Mouse (Mus musculus) hindbrain, embryonic 16.5 days (tissue): ENCODE data around the gene Isl2. TPM values are rescaled to one million over a fixed set of nuclear protein-coding genes. Genes with fewer than 3 reads are reported as not detected.

Experiments
- ATAC-seq: fragments of 200-750 bp; cut with Nextera tagmentation; 2 replicates; pipeline ENCODE4 v1.8.0; 2017; ENCODE audit warnings: moderate TSS enrichment, moderate library complexity
- H3K27ac ChIP-seq: fragments of 300-500 bp; sonication (generic); 2 replicates; pipeline ENCODE4 v1.5.1; 2014; ENCODE audit warnings: low read depth, mild to moderate bottlenecking, control low read depth, low read length, moderate library complexity
- H3K27me3 ChIP-seq: fragments of 300-500 bp; sonication (generic); replicated peaks from 2 replicates; pipeline ENCODE4 v1.6.1; 2014; ENCODE audit warnings: low read length; ENCODE audit not compliant: control insufficient read depth, insufficient read depth
- H3K36me3 ChIP-seq: fragments of 300-500 bp; sonication (generic); 2 replicates; pipeline ENCODE4 v1.6.1; 2014; ENCODE audit warnings: mild to moderate bottlenecking, low read length, moderate library complexity, mixed read lengths; ENCODE audit not compliant: control insufficient read depth, insufficient read depth
- H3K4me1 ChIP-seq: fragments of 300-500 bp; sonication (generic); 2 replicates; pipeline ENCODE4 v1.6.1; 2014; ENCODE audit warnings: low read depth, low read length; ENCODE audit not compliant: control insufficient read depth, insufficient read depth
- H3K4me2 ChIP-seq: fragments of 300-500 bp; sonication (generic); 2 replicates; pipeline ENCODE4 v1.6.1; 2014; ENCODE audit warnings: mild to moderate bottlenecking, low read length, control low read depth, moderate library complexity
- H3K4me3 ChIP-seq: fragments of 300-500 bp; sonication (generic); 2 replicates; pipeline ENCODE4 v1.5.1; 2014; ENCODE audit warnings: mild to moderate bottlenecking, low read length, control low read depth, moderate library complexity
- H3K9ac ChIP-seq: fragments of 300-500 bp; sonication (generic); 2 replicates; pipeline ENCODE4 v1.6.1; 2014; ENCODE audit warnings: low read depth, mild to moderate bottlenecking, control low read depth, low read length, moderate library complexity
- H3K9me3 ChIP-seq: fragments of 300-500 bp; sonication (generic); 2 replicates; pipeline ENCODE4 v1.6.1; 2014; ENCODE audit warnings: mild to moderate bottlenecking, low read length, moderate library complexity; ENCODE audit not compliant: control insufficient read depth
- WGBS: fragments of 180-500 bp; shearing (Covaris S2); extraction: QIAGEN DNeasy Blood & Tissue Kit; methylation state at CpG from one replicate; pipeline ENCODE4 v1.1.7; 2014; 5-methylcytosine and 5-hydroxymethylcytosine counted together
- polyA plus RNA-seq: library from polyadenylated mRNA; unstranded; fragments of >200 nt; fragmentation: Nextera tagmentation; extraction: Ambion mirVana; gene quantifications from 2 replicates; pipeline ENCODE4 v1.2.1, GENCODE M21; 2015

The Isl2 gene
- polyA plus RNA-seq, 1 experiment from 2014 or later, result 1.8 TPM

DNA sequence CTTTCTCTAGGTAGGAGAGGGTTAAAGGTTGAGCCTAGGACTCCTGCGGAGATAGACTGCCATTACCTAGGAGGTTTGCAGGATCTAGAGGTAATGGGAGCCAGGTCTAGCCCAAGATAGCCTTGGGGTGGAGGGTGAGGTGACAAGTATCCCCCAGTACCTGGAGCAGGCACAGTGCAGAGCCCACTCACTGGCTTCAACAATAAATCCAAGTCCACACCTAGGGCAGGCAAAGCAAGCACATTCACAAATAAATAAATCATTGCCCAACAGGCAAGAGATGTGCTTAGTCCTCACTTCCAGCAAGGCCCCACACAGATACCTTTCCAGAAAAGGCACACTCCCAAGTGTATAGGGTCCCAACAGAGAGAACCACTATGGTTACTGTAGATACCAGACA is 534 bp downstream of the Isl2 start:
- no peaks in the 10 kb centered on the region for H3K36me3 ChIP-seq
- H3K4me2 ChIP-seq, result no peak overlapping the region
- 4% methylated on average over 1 of the region's 1 CpGs for WGBS
- H3K9ac ChIP-seq, result no peak overlapping the region
- H3K4me3 ChIP-seq, result no peak overlapping the region
- peaks cover 51% of the 10 kb centered on the region for H3K27me3 ChIP-seq
- no peak overlapping the region for H3K27ac ChIP-seq
- H3K4me1 ChIP-seq, result peaks cover 13% of the 10 kb centered on the region
- H3K9me3 ChIP-seq, result no peaks in the 10 kb centered on the region
- no peak for ATAC-seq

DNA sequence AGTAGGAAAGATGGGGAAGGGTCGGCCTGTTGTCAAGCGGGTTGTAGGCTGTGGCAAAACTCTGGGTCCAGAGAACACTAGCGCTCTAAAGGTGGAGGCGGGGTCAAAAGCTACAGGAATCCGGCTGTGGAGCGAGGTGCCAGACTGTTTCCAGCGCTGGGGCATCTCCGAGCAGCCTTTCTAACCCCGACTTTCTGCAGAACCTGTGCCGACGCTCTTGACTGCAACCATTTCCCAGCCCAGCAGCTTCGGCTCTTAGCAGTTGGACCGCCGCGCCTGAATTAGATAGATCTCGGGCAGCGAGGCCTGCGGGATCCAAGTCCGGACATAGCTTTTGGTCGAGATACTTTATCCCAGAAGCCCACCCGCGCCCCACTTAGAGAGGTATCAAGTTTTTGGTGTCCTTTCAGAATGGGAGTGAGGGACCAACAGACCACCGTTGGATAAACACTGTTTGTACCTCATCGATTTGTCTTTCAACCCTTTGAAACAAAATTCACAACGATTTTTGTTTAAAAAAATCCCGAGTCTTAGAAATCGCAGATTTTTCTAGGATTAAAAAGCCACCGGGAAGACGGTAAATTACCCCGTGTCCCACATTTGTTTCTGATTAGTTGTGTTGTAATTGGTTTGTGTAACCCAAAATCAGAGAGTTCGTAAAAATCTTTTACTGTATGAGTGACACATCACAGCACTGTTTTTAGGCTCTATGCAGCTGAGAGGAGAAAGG is 1.4 kb downstream of the Isl2 start:
- WGBS, result 2% methylated on average over 31 of the region's 31 CpGs
- Histone ChIP-seq H3K9me3 (no peaks in the 10 kb centered on the region), H3K4me2 (peak overlapping the region; percentile 61), H3K27me3 (peaks cover 51% of the 10 kb centered on the region), H3K36me3 (no peaks in the 10 kb centered on the region), H3K4me1 (peaks cover 13% of the 10 kb centered on the region), H3K27ac (no peak overlapping the region), H3K9ac (no peak overlapping the region), H3K4me3 (0 out of 2 replicates have a peak overlapping the region, but pooled peaks have one; percentile 39)
- no peak for ATAC-seq

DNA sequence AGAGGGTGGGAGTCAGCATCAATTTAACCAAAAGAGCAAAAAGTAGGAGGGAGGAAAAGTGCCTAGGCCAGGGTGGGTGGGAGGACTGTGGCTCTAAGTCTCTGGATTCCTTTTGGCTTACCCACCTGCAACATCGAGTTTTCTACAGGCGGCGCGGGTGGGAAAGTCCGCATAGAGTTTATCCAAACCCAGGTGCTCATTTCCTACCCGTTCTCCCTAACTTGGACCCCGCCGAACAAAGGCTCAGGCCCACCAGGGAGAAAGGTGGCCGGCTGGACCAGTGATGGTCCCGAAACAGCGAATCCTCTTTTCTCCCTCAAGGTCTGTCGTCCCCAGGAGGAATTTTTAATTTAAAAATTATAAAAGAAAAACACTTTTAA is 1.9 kb downstream of the Isl2 start:
- Histone ChIP-seq H3K9ac (no peak overlapping the region), H3K27ac (no peak overlapping the region), H3K9me3 (no peaks in the 10 kb centered on the region), H3K27me3 (peaks cover 51% of the 10 kb centered on the region), H3K4me1 (peaks cover 13% of the 10 kb centered on the region), H3K36me3 (no peaks in the 10 kb centered on the region), H3K4me3 (peak overlapping the region; percentile 39), H3K4me2 (peak overlapping the region; percentile 61)
- ATAC-seq, result no peak
- WGBS, result 2% methylated on average over 12 of the region's 12 CpGs

DNA sequence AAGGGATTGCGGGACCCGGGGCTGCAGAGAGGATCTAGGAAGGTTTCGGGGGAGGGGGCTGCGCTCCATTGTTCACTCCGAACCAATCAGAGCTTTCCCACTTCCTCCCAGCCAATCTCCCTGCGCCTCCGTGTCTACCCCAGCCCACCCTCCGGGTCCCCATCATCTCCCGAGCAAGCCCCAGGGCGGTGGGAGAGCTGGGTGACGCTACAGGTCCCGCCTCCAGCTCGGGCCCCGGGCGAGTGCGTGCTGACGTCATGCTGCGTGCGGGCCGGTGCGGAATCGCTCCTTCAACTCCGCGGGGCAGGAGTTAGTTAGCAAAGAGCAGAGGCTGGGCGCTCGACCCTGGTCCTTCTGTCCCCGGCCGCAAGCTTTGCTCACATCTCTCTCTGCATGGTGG is 2.4 kb downstream of the Isl2 start:
- Histone ChIP-seq H3K27ac (no peak overlapping the region), H3K4me2 (peak overlapping the region; percentile 61), H3K4me1 (peaks cover 15% of the 10 kb centered on the region), H3K9me3 (no peaks in the 10 kb centered on the region), H3K4me3 (peak overlapping the region; percentile 39), H3K27me3 (peaks cover 53% of the 10 kb centered on the region), H3K9ac (0 out of 2 replicates have a peak overlapping the region, but pooled peaks have one; percentile 4), H3K36me3 (no peaks in the 10 kb centered on the region)
- WGBS, result under 1% methylated on average over 28 of the region's 28 CpGs
- ATAC-seq, result peak; percentile 86

DNA sequence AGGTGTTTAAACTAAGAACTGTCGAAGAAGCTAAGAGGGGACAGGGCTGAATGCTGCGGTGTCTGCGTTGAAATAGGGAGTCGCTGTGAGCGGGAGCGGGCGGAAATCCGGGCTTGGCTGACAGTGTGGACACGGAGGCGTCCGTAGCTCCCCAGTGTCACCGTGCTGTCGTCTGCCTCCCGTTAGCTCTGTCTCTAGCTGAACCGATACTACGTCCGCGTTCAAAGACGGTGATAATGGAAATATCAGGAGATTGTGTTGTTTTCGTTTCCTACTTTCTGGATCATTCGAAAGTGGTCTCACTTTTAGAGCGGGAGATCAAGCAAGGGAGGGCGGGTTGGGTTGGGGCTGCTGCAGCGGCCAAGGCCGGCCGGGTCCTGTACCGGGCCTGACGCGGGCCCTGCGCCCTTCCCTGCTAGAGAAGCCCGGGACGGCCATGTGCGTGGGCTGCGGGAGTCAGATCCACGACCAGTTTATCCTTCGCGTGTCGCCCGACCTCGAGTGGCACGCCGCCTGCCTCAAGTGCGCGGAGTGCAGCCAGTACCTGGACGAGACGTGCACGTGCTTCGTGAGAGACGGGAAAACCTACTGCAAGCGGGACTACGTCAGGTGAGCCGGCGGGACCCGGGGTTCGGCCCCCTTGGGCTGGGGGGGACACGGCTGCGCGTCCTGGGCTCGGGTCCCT is 3.4 kb downstream of the Isl2 start:
- Histone ChIP-seq H3K9me3 (no peaks in the 10 kb centered on the region), H3K4me3 (peak overlapping the region; percentile 21), H3K27ac (no peak overlapping the region), H3K4me1 (peaks cover 20% of the 10 kb centered on the region), H3K27me3 (peaks cover 57% of the 10 kb centered on the region), H3K9ac (no peak overlapping the region), H3K36me3 (no peaks in the 10 kb centered on the region), H3K4me2 (peak overlapping the region; percentile 43)
- WGBS, result 1% methylated on average over 54 of the region's 59 CpGs
- no peak for ATAC-seq

DNA sequence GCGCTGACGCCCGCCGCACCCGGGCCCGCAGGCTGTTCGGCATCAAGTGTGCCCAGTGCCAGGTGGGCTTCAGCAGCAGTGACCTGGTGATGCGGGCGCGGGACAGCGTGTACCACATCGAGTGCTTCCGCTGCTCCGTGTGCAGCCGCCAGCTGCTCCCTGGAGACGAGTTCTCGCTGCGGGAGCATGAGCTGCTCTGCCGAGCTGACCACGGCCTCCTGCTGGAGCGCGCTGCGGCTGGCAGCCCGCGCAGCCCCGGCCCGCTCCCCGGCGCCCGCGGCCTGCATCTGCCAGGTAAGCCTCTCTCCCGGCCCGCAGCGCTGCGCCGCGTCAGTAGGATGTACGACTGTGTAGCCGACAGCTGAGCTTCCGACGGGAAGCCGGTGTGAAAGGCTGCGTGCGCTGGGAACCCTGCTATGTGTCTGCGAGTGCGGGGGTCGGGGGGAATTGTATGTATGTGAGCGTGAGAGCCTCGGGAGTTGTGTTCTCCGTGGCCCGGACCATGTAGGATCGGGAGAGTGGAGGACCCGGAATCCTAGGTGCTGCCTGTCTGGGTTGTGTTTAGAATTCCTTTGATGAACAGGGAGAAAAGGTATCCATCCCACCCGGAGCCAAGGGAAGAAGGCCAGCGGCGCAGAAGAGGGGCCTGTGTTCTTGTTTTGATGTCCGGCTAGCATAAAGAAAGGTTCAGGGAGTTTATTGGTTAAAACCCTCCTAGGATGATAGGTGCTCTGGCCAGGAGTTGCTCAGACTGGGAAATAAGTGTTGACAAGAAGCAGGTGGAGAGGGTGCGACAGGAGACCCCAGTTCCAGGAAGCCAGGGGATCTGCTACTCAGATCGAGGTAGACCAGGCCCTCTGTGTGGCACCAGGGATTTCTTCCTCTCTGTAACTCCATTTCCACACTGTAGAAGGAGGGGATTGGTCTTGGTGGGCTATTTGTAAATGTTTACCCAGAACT is 4.2 kb downstream of the Isl2 start:
- no peaks in the 10 kb centered on the region for H3K9me3 ChIP-seq
- no peak overlapping the region for H3K27ac ChIP-seq
- no peak overlapping the region; the same call in 1 of the 2 replicates for H3K9ac ChIP-seq
- H3K4me2 ChIP-seq, result peak overlapping the region; percentile 43
- 1% methylated on average over 59 of the region's 59 CpGs for WGBS
- peaks cover 20% of the 10 kb centered on the region for H3K4me1 ChIP-seq
- H3K27me3 ChIP-seq, result peaks cover 53% of the 10 kb centered on the region
- peak overlapping the region; percentile 21; the same call in 1 of the 2 replicates for H3K4me3 ChIP-seq
- no peak for ATAC-seq
- no peaks in the 10 kb centered on the region for H3K36me3 ChIP-seq

DNA sequence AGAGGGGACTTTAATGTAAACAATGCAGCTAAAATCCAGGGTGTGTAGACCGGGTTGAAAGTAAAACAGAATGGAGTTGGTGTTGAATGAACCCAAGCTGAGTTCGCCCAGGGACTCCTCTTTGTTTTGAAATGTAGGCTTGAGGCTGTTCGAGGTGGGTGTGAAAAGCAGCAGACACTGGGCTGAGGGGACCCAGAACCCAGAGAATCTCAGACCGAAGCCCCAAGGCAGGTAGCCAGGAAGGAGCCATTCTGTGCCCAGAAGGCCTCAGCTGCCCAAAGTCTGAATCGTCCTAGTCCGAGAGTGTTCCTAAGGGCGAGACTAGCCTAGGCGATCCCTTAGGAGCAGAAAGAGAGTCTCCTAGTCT is 4.8 kb downstream of the Isl2 start:
- Histone ChIP-seq H3K36me3 (no peaks in the 10 kb centered on the region), H3K4me2 (no peak overlapping the region), H3K4me1 (peaks cover 20% of the 10 kb centered on the region), H3K27ac (no peak overlapping the region), H3K9me3 (no peaks in the 10 kb centered on the region), H3K27me3 (peaks cover 54% of the 10 kb centered on the region), H3K4me3 (no peak overlapping the region), H3K9ac (no peak overlapping the region)
- ATAC-seq, result no peak
- WGBS, result 7% methylated on average over 8 of the region's 8 CpGs

DNA sequence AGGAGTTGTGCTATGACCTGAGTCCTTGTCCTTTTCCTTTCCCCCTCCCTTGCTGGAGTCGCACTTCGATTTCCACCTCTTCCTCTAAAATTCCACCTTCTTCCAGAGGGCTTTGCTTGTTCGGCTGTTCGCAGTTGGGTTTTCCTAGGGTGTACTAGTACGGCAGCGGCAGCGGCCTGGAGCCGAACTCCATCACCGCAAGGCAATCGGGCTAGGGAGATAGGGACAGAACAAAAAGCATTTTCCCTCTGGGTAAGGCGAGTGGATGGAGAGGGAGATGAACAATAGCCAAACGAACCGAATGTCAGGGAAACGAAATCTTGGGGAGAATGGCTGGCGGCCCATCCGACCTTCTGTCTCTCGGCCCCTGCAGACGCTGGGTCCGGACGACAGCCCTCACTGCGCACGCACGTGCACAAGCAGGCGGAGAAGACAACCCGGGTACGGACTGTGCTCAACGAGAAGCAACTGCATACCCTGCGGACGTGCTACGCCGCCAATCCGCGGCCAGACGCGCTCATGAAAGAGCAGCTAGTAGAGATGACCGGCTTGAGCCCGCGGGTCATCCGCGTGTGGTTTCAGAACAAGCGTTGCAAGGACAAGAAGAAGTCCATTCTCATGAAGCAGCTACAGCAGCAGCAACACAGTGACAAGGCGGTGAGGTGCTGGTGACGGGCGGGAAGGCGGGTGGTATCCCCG is 5.4 kb downstream of the Isl2 start:
- H3K36me3 ChIP-seq, result no peaks in the 10 kb centered on the region
- H3K27me3 ChIP-seq, result peaks cover 54% of the 10 kb centered on the region
- H3K4me2 ChIP-seq, result peak overlapping the region; percentile 4; the same call in 1 of the 2 replicates
- ATAC-seq, result no peak
- no peak overlapping the region for H3K4me3 ChIP-seq
- H3K9me3 ChIP-seq, result no peaks in the 10 kb centered on the region
- H3K4me1 ChIP-seq, result peaks cover 20% of the 10 kb centered on the region
- no peak overlapping the region for H3K27ac ChIP-seq
- no peak overlapping the region for H3K9ac ChIP-seq
- WGBS, result under 1% methylated on average over 46 of the region's 46 CpGs
